Comparison of ENCODE assay signal across 8 mouse cellular contexts in genomic region chr1:119457993-119458605, GRCm38 (mm10). TPM values are rescaled to one million over a fixed set of nuclear protein-coding genes. Genes with fewer than 3 reads are reported as not detected.
DNase-seq lines count a peak whose midpoint lies in the region; ATAC-seq and TF ChIP-seq lines count a peak whose summit lies in the region.

No protein-coding gene starts in this region.

- no peak overlapping the region for H3K4me3 ChIP-seq in kidney, embryonic 15.5 days (replicated peaks)
- no peak overlapping the region for H3K4me3 ChIP-seq in liver, embryonic 14.5 days (ENCODE audit: insufficient read depth in 1 of 2, low read depth in 2 of 2, low read length in 2 of 2)
- no peak overlapping the region for H3K4me3 ChIP-seq in neural tube, embryonic 14.5 days (ENCODE audit: low read depth, low read length)

- H3K27ac ChIP-seq in kidney, embryonic 15.5 days, result no peak overlapping the region
- H3K27ac ChIP-seq in liver, embryonic 14.5 days, result no peak overlapping the region
- no peak overlapping the region for H3K27ac ChIP-seq in neural tube, embryonic 14.5 days (ENCODE audit: low read depth, low read length)

- no peak overlapping the region for H3K9ac ChIP-seq in kidney, embryonic 15.5 days
- no peak overlapping the region for H3K9ac ChIP-seq in liver, embryonic 14.5 days (replicated peaks)
- H3K9ac ChIP-seq in neural tube, embryonic 14.5 days (replicated peaks; ENCODE audit: low read depth, low read length), result no peak overlapping the region

- no peak for TF ChIP-seq EP300 in liver, embryonic 14.5 days (IDR thresholded peaks at IDR 0.05; ENCODE audit: low read depth)

- H3K9me3 ChIP-seq in kidney, embryonic 15.5 days (replicated peaks), result no peaks in the 10 kb centered on the region
- no peaks in the 10 kb centered on the region for H3K9me3 ChIP-seq in liver, embryonic 14.5 days (ENCODE audit: control insufficient read depth, low read length)
- no peaks in the 10 kb centered on the region for H3K9me3 ChIP-seq in neural tube, embryonic 14.5 days (ENCODE audit: control insufficient read depth, low read length)

- H3K27me3 ChIP-seq in kidney, embryonic 15.5 days, result 0 out of 2 replicates have a peak, but pooled peaks cover 4% of the 10 kb centered on the region
- no peaks in the 10 kb centered on the region for H3K27me3 ChIP-seq in liver, embryonic 14.5 days (ENCODE audit: control insufficient read depth, insufficient read depth, low read length)
- no peaks in the 10 kb centered on the region for H3K27me3 ChIP-seq in neural tube, embryonic 14.5 days (ENCODE audit: control insufficient read depth, insufficient read depth, low read length)

- DNase-seq in adrenal gland, adult (ENCODE audit: inconsistent age in 2 of 2, low spot score in 1 of 2), result peak; percentile 60 to 91
- peak; percentile 86 for DNase-seq in embryo, embryonic 11 days
- peak in 1 of 3 experiments; percentile 28 for DNase-seq in liver, embryonic 14.5 days (ENCODE audit: low read depth in 3 of 3, low spot score in 3 of 3)
- peak; percentile 40 to 67 for DNase-seq in thymus, postnatal 10 days (ENCODE audit: low spot score in 2 of 2)

- ATAC-seq in CD4-positive, CD25-positive, alpha-beta regulatory T cell, adult 4 months, result peak; percentile 64
- peak; percentile 65 for ATAC-seq in granulocyte monocyte progenitor cell, adult 5-6 weeks (replicated peaks; ENCODE audit: poor library complexity, severe bottlenecking)
- no peak for ATAC-seq in kidney, embryonic 15.5 days (replicated peaks; ENCODE audit: low FRiP score)
- no peak for ATAC-seq in liver, embryonic 14.5 days (ENCODE audit: insufficient read depth)
- peak; percentile 33 for ATAC-seq in neural tube, embryonic 14.5 days (ENCODE audit: low read depth)

- no peaks in the 10 kb centered on the region for H3K36me3 ChIP-seq in kidney, embryonic 15.5 days
- no peaks in the 10 kb centered on the region for H3K36me3 ChIP-seq in liver, embryonic 14.5 days (replicated peaks; ENCODE audit: control insufficient read depth, insufficient read depth, low read depth)
- no peaks in the 10 kb centered on the region for H3K36me3 ChIP-seq in neural tube, embryonic 14.5 days (ENCODE audit: control insufficient read depth, insufficient read depth, low read length)

- H3K4me1 ChIP-seq in kidney, embryonic 15.5 days, result peaks cover 17% of the 10 kb centered on the region
- H3K4me1 ChIP-seq in liver, embryonic 14.5 days (replicated peaks; ENCODE audit: control insufficient read depth in 2 of 2, insufficient read depth in 2 of 2, low read length in 1 of 2), result no peaks in the 10 kb centered on the region
- H3K4me1 ChIP-seq in neural tube, embryonic 14.5 days (ENCODE audit: control insufficient read depth, insufficient read depth, low read length), result peaks cover 12% of the 10 kb centered on the region; the same call in 1 of the 2 replicates

- H3K4me2 ChIP-seq in kidney, embryonic 15.5 days, result peak overlapping the region; percentile 54
- H3K4me2 ChIP-seq in liver, embryonic 14.5 days (ENCODE audit: low read depth), result no peak overlapping the region
- H3K4me2 ChIP-seq in neural tube, embryonic 14.5 days (ENCODE audit: low read depth, low read length), result peak overlapping the region; percentile 12; the same call in 1 of the 2 replicates

- 9% methylated on average over 10 of the region's 10 CpGs for WGBS in kidney, embryonic 15.5 days
- WGBS in liver, embryonic 14.5 days (ENCODE audit: insufficient replicate concordance), result 9% methylated on average over 10 of the region's 10 CpGs
- WGBS in neural tube, embryonic 14.5 days, result 11% methylated on average over 10 of the region's 10 CpGs

- peak; percentile 65 for TF ChIP-seq CTCF in liver, embryonic 14.5 days (IDR thresholded peaks at IDR 0.05; ENCODE audit: low read depth)

RNA-seq across cellular contexts. Expression of gene Inhbb, which starts 36.1 kb away (rescaled TPM):
- polyA plus RNA-seq in CD4-positive, CD25-positive, alpha-beta regulatory T cell, adult 4 months (2017; shearing (Covaris generic)), result not detected
- not detected in 2 replicates for total RNA-seq in granulocyte monocyte progenitor cell, adult 5-6 weeks (2014; fragmentation: Nextera tagmentation)
- total RNA-seq in granulocyte monocyte progenitor cell, adult 5-6 weeks (2017), result not detected in 2 replicates
- polyA plus RNA-seq in kidney, embryonic 15.5 days (2015; fragmentation: Nextera tagmentation; extraction: Ambion mirVana), result 0.32 and 0.34 TPM in 2 replicates
- 0.08 and 0.09 TPM in 2 replicates for polyA plus RNA-seq in liver, embryonic 14.5 days (2012; rRNA removed)
- 0.03 TPM in 2 replicates for polyA plus RNA-seq in liver, embryonic 14.5 days (2014; fragmentation: Nextera tagmentation; extraction: Ambion mirVana)
- polyA plus RNA-seq in neural tube, embryonic 14.5 days (2014; fragmentation: Nextera tagmentation; extraction: Ambion mirVana), result 2.4 and 2.7 TPM in 2 replicates

RNA-seq across cellular contexts. Expression of gene Ralb, which starts 46.5 kb away (rescaled TPM):
- polyA plus RNA-seq in CD4-positive, CD25-positive, alpha-beta regulatory T cell, adult 4 months (2017; shearing (Covaris generic)), result 10 to 100 TPM in 1 of 2 experiments, 1 to 10 TPM in 1; 9.9 to 11.8 TPM
- 24.0 and 26.9 TPM in 2 replicates for total RNA-seq in granulocyte monocyte progenitor cell, adult 5-6 weeks (2014; fragmentation: Nextera tagmentation)
- total RNA-seq in granulocyte monocyte progenitor cell, adult 5-6 weeks (2017), result 22.7 and 27.5 TPM in 2 replicates
- polyA plus RNA-seq in kidney, embryonic 15.5 days (2015; fragmentation: Nextera tagmentation; extraction: Ambion mirVana), result 151 and 155 TPM in 2 replicates
- polyA plus RNA-seq in liver, embryonic 14.5 days (2012; rRNA removed), result 8.7 and 11.6 TPM in 2 replicates
- 25.7 and 26.0 TPM in 2 replicates for polyA plus RNA-seq in liver, embryonic 14.5 days (2014; fragmentation: Nextera tagmentation; extraction: Ambion mirVana)
- polyA plus RNA-seq in neural tube, embryonic 14.5 days (2014; fragmentation: Nextera tagmentation; extraction: Ambion mirVana), result 35.8 and 58.6 TPM in 2 replicates

Comparison
In these comparisons a context has a peak if more than half of its experiments do, and no peak if none do; other contexts are left out.
1. ATAC-seq: peak in CD4-positive, CD25-positive, alpha-beta regulatory T cell, adult 4 months (single experiment), granulocyte monocyte progenitor cell, adult 5-6 weeks (single experiment) and neural tube, embryonic 14.5 days (single experiment); none in kidney, embryonic 15.5 days (single experiment) and liver, embryonic 14.5 days (single experiment).